Mouse (Mus musculus): ENCODE measurements at regions not wholly inside any gene's neighbourhood (a gene's known extent, or its start where the extent isn't known, plus 50 kb on each side); places are given as distances from the start of the nearest gene placed in this dataset.

DNA sequence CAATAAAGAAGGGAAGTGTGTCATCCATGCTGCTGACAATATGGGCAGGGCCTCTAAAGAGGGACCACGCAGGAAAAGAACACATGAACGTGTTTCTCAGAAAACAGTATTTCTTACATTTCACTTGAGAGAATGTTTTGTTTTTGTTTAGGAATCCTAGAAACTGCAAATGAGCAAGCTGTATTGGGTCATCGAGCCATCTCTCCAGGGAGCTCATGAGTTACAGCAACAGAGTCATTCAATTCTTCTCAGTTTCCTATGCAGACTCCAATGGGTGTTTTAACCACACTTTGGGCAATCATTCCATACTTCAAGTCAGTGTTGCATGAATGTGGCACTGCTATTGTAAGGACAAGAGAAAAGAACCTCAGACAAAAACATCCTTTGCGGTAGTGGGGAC is 403.6 kb downstream of the Slc22a22 start:
- TF ChIP-seq POLR2A (IDR thresholded peaks at IDR 0.05; ENCODE audit: borderline replicate concordance, extremely low read depth, low read depth, low read length): no peak
- TF ChIP-seq CTCF (IDR thresholded peaks at IDR 0.05; ENCODE audit: insufficient read depth, low read length): no peak

Data from lung, adult 2 months (tissue).